Mouse (Mus musculus): ENCODE results near the gene Thap4. TPM values are rescaled to one million over a fixed set of nuclear protein-coding genes. Genes with fewer than 3 reads are reported as not detected.

The Thap4 gene
- polyA plus RNA-seq, 1 experiment from 2014 or later, result 48.2 TPM

DNA sequence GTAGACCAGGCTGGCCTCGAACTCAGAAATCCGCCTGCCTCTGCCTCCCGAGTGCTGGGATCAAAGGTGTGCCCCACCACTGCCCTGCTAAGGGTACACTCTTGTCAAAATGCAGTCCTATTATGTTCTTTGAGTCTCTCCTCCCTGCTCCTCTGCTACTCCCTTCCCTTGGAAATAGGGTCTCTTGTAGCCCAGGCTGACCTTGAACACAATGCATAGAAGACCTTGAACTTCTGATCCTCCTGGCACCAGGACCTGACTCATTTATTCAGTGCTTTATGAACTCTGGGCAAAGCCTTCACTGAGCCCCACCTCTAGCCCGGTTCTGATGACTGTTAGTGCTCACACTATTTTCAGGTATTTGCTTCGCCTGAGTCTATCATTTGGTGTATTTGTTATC, 17.0 kb downstream of the Thap4 start:
- WGBS, result 97% methylated on average over 5 of the region's 5 CpGs
- Histone ChIP-seq H3K27me3 (ENCODE audit: poor library complexity, severe bottlenecking) (no peaks in the 10 kb centered on the region), H3K36me3 (replicated peaks) (peaks cover 10% of the 10 kb centered on the region), H3K27ac (no peak overlapping the region), H3K4me3 (no peak overlapping the region), H3K4me1 (no peaks in the 10 kb centered on the region), H3K9me3 (no peaks in the 10 kb centered on the region)
- DNase-seq (ENCODE audit: extremely low spot score, low spot score), result no peak

DNA sequence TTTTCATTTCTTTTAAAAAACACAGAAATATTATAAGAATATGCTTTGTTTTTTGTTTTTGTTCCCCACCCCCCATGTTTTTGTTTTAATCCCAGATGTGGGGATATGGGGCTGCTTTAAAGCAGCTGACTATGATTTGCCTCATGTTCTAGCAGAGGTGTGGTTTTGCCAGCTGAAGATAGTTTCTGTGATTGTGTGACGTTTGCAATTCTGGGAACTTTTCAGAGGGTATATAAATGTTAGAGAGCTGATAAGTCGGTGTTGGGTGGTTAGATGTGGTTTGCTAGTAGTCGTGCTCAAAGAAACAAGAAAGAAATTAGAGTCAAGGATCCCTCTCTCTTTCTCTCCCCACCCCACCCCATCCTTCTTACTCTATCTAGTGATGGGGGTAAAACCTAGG, 18.8 kb downstream of the Thap4 start:
- WGBS, result 85% methylated on average over 3 of the region's 3 CpGs
- peaks cover 5% of the 10 kb centered on the region for H3K36me3 ChIP-seq (replicated peaks)
- no peak for DNase-seq (ENCODE audit: extremely low spot score, low spot score)

DNA sequence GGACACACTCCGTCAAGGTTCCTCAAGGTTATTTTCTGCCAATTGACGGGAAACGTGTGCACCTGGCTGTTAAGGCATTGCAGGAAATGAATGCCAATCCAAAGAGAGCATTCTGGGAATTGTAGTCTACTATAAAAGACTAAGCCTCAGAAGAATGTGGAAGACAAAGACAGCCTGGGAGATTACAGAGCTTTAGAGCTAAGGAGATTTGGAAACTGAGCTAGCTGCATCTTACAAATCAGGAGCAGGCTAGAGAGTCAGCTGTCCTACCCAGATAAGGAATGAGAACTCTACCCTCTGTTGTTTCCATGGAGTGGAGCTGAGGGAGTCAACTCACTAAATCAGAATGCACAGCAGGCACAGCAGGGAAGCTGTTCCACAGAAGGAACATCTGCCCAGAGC, 22.8 kb downstream of the Thap4 start:
- no peak for DNase-seq (ENCODE audit: extremely low spot score, low spot score)
- 4% methylated on average over 3 of the region's 3 CpGs for WGBS
- H3K4me3 ChIP-seq, result no peak overlapping the region
- H3K4me1 ChIP-seq, result peaks cover 18% of the 10 kb centered on the region
- H3K27ac ChIP-seq, result peak overlapping the region; percentile 35; the same call in 1 of the 2 replicates
- H3K27me3 ChIP-seq (ENCODE audit: poor library complexity, severe bottlenecking), result no peaks in the 10 kb centered on the region
- no peaks in the 10 kb centered on the region for H3K9me3 ChIP-seq
- peaks cover 5% of the 10 kb centered on the region for H3K36me3 ChIP-seq (replicated peaks)

More for the DNA sequence above, 18.8 kb downstream of the Thap4 start:
- H3K27ac ChIP-seq, result no peak overlapping the region
- H3K9me3 ChIP-seq, result no peaks in the 10 kb centered on the region
- H3K4me1 ChIP-seq, result peaks cover 18% of the 10 kb centered on the region
- no peaks in the 10 kb centered on the region for H3K27me3 ChIP-seq (ENCODE audit: poor library complexity, severe bottlenecking)
- no peak overlapping the region for H3K4me3 ChIP-seq

DNA sequence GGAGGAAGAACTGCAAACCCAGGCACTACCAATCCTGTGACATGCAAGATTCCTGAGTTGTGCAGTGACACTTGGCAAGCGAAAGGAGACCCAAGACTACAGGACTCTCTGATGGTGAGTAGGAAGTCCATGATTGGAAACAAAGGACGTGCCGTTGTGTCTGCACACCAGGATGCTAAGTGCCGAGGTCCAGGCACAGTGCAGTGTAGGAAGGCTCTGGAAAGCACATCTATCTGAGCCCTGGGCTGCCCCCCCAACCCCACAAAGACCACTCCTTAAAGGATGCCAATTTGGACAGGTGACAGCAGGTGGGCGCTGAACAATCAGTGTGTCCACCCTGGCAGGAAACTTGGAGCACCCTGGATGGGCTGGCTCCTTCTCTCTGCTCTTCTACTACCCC, 23.6 kb downstream of the Thap4 start:
- H3K27me3 ChIP-seq (ENCODE audit: poor library complexity, severe bottlenecking), result no peaks in the 10 kb centered on the region
- no peak for DNase-seq (ENCODE audit: extremely low spot score, low spot score)
- no peak overlapping the region for H3K4me3 ChIP-seq
- no peak overlapping the region for H3K27ac ChIP-seq
- H3K9me3 ChIP-seq, result no peaks in the 10 kb centered on the region
- H3K36me3 ChIP-seq (replicated peaks), result peaks cover 5% of the 10 kb centered on the region
- H3K4me1 ChIP-seq, result peaks cover 18% of the 10 kb centered on the region
- WGBS, result 93% methylated on average over 5 of the region's 5 CpGs

DNA sequence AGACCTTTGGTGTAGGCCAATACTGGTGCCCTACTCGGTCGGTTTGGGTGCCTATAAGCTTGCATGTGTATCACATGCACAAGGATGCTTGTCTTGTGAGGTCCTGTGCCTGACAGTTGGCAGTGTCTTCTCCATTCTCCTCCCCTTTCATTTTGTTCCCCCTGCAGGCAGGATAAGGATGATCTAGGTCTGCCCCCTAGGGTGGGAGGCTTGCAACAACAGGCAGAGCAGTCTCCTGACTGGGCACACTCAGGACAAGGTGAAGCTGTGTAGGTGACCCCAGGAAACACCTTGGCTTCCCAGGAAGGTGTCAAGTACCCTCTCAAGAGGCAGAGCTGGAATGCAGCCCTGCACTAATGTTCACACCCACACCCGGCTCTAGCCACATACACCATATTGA, 27.7 kb downstream of the Thap4 start:
- WGBS, result 71% methylated on average over 3 of the region's 3 CpGs

DNA sequence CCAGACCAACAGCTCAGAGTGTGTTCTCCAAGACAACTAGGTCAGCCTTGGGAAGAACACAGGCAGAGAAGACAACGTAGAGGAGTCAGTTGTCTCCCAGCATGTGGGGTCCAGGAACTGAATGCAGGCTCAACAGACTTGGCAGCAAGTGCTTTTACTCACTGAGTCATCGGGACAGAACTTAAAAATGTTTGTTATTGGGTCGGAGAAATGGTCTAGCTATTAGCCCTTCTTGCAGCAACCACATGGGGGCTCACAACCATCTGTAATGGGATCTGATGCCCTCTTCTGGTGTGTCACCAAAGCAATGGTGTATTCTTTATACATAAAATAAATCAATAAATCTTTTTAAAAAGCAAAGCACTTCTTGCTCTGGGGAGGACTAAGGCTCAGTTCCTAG, 28.5 kb downstream of the Thap4 start:
- 96% methylated on average over 3 of the region's 3 CpGs for WGBS
- no peak for DNase-seq (ENCODE audit: extremely low spot score, low spot score)
- Histone ChIP-seq H3K4me3 (no peak overlapping the region), H3K4me1 (peaks cover 2% of the 10 kb centered on the region), H3K36me3 (replicated peaks) (peaks cover 26% of the 10 kb centered on the region), H3K27ac (no peak overlapping the region), H3K9me3 (no peaks in the 10 kb centered on the region), H3K27me3 (ENCODE audit: poor library complexity, severe bottlenecking) (no peaks in the 10 kb centered on the region)

More for the DNA sequence above, 27.7 kb downstream of the Thap4 start:
- Histone ChIP-seq H3K4me1 (peaks cover 11% of the 10 kb centered on the region), H3K9me3 (no peaks in the 10 kb centered on the region), H3K27me3 (ENCODE audit: poor library complexity, severe bottlenecking) (no peaks in the 10 kb centered on the region), H3K36me3 (replicated peaks) (peaks cover 26% of the 10 kb centered on the region), H3K27ac (no peak overlapping the region), H3K4me3 (no peak overlapping the region)
- peak; percentile 26 for DNase-seq (ENCODE audit: extremely low spot score, low spot score)

DNA sequence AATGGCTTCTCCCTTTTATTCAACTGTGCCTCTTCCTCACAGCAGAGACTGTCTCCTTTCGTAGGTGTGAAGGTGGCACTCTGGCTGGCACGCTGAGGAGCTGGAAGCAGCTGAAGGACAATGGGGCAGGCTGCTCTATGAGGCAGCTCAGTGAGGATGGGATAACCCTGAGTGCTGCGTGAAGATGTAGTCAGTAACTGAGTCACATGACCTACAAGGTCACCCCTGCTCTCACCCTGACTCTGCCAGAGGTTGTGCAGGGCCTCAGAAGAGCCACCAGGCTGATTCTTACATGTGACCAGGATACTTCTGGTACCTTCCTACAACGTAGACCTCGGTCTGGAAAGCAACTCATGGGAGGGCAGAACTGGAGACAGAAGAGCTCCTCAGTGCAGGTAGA, 29.0 kb downstream of the Thap4 start:
- 86% methylated on average over 5 of the region's 5 CpGs for WGBS
- DNase-seq (ENCODE audit: extremely low spot score, low spot score), result no peak
- Histone ChIP-seq H3K27me3 (ENCODE audit: poor library complexity, severe bottlenecking) (no peaks in the 10 kb centered on the region), H3K4me1 (no peaks in the 10 kb centered on the region), H3K27ac (no peak overlapping the region), H3K36me3 (replicated peaks) (peaks cover 27% of the 10 kb centered on the region), H3K9me3 (no peaks in the 10 kb centered on the region), H3K4me3 (no peak overlapping the region)

DNA sequence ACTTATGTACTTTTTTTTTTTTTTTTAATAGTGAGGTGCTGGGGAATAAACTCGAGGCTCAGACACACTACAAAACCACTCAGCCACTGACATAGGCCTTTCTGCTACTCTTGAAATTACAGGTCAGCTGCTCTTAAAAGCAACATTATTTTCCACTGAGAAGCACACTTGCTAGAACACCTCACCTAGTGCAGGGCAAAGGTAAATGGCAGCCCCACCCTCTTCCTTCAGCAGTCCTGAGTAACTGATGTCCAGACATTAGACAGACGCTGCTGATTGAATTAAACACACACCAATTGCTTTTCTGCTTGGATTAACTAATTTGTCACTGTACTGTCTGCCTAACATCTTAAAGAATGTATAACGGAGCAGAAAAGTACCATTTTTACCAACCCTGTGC, 30.0 kb downstream of the Thap4 start:
- no peaks in the 10 kb centered on the region for H3K9me3 ChIP-seq
- no peaks in the 10 kb centered on the region for H3K27me3 ChIP-seq (ENCODE audit: poor library complexity, severe bottlenecking)
- H3K4me3 ChIP-seq, result no peak overlapping the region
- H3K4me1 ChIP-seq, result no peaks in the 10 kb centered on the region
- WGBS, result 85% methylated on average over 3 of the region's 3 CpGs
- no peak for DNase-seq (ENCODE audit: extremely low spot score, low spot score)
- H3K27ac ChIP-seq, result no peak overlapping the region
- H3K36me3 ChIP-seq (replicated peaks), result peaks cover 29% of the 10 kb centered on the region

DNA sequence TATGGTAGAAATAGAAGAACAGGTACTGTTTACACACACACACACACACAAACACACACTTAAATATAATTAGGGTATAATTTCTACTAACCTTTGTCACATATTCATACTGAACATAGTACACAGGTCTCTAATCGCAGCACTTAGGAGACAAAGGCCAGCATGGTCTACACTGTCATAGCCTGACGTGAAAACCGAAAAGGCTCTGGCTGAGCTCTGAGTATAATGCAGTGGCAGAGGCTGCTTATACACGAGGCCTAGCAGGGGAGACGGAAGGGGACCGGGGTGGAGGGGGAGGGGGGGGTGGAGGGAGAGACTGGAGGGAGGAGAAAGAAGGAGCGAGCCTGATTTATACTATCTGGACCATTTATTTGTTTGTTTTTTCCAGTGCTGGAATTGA, 33.1 kb downstream of the Thap4 start:
- H3K36me3 ChIP-seq (replicated peaks), result peaks cover 32% of the 10 kb centered on the region
- no peak overlapping the region for H3K27ac ChIP-seq
- no peak overlapping the region for H3K4me3 ChIP-seq
- no peaks in the 10 kb centered on the region for H3K9me3 ChIP-seq
- H3K4me1 ChIP-seq, result no peaks in the 10 kb centered on the region
- WGBS, result 75% methylated on average over 7 of the region's 7 CpGs
- no peaks in the 10 kb centered on the region for H3K27me3 ChIP-seq (ENCODE audit: poor library complexity, severe bottlenecking)
- no peak for DNase-seq (ENCODE audit: extremely low spot score, low spot score)

DNA sequence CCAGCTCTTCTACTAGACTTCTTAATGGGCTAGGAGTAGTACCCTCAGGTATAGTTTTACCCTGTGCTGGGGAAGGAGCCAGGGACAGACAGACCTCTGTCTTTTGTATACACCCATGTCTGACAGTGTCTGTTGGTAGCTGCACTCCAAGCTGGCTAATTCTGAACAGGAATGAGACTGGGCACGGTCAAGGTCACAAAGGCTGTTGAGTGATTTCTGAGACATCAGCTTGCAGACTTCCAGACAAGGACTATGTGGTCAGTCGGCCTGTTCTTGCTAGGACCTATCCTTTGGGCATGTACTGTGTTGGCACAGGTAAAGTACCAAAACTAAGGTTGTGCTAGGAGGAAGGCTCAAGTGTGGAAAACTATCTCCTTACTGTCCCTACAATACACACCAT, 38.5 kb downstream of the Thap4 start:
- H3K4me3 ChIP-seq, result no peak overlapping the region
- no peaks in the 10 kb centered on the region for H3K27me3 ChIP-seq (ENCODE audit: poor library complexity, severe bottlenecking)
- peaks cover 44% of the 10 kb centered on the region for H3K36me3 ChIP-seq (replicated peaks)
- no peak overlapping the region for H3K27ac ChIP-seq
- H3K4me1 ChIP-seq, result no peaks in the 10 kb centered on the region
- WGBS, result 91% methylated on average over 2 of the region's 2 CpGs
- DNase-seq (ENCODE audit: extremely low spot score, low spot score), result no peak
- H3K9me3 ChIP-seq, result no peaks in the 10 kb centered on the region

DNA sequence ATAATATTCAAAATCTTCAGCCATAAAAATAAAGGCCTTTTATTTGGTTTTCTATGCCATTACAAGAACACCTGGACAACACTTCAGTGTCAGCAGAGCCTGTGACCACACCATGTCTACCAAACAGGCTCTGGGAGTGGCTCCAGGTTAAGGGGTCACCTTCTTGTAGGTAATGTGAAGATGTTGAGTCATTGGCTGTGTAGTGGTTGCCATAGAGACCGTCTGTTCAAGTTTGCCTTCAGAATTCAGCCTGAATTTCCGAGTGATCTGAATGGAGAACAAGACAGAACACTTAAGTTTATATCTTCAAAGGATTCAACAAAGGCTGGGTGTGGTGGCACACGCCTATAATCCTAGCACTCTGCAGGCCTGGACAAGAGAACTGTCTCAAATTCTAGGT, 49.3 kb downstream of the Thap4 start:
- Histone ChIP-seq H3K9me3 (no peaks in the 10 kb centered on the region), H3K27me3 (ENCODE audit: poor library complexity, severe bottlenecking) (no peaks in the 10 kb centered on the region), H3K27ac (no peak overlapping the region), H3K4me1 (no peaks in the 10 kb centered on the region), H3K4me3 (no peak overlapping the region), H3K36me3 (replicated peaks) (peaks cover 27% of the 10 kb centered on the region)
- DNase-seq (ENCODE audit: extremely low spot score, low spot score), result no peak
- 82% methylated on average over 3 of the region's 3 CpGs for WGBS

DNA sequence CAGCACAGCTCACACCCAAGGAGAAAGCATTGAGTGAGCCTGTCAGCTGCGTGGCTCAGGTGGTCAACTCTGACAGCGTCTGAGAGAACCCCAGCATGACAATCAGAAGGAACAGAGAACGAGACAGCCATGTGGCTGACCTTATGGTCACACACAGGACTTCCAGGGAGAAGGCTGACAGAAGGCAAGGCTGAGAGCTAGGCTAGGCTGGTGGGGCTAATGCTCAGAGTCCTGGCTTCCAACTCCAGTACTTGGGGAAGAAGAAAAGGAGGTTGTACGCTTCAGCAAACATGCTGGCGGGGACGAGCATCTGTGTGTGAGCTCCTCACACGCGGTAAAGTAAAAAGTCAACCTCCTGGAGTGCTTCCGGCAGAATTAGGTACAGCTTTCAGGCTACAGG, 50.3 kb downstream of the Thap4 start:
- H3K27ac ChIP-seq, result no peak overlapping the region
- H3K9me3 ChIP-seq, result no peaks in the 10 kb centered on the region
- DNase-seq (ENCODE audit: extremely low spot score, low spot score), result no peak
- WGBS, result 86% methylated on average over 9 of the region's 9 CpGs
- H3K4me1 ChIP-seq, result no peaks in the 10 kb centered on the region
- H3K4me3 ChIP-seq, result no peak overlapping the region
- H3K36me3 ChIP-seq (replicated peaks), result peaks cover 27% of the 10 kb centered on the region
- no peaks in the 10 kb centered on the region for H3K27me3 ChIP-seq (ENCODE audit: poor library complexity, severe bottlenecking)

DNA sequence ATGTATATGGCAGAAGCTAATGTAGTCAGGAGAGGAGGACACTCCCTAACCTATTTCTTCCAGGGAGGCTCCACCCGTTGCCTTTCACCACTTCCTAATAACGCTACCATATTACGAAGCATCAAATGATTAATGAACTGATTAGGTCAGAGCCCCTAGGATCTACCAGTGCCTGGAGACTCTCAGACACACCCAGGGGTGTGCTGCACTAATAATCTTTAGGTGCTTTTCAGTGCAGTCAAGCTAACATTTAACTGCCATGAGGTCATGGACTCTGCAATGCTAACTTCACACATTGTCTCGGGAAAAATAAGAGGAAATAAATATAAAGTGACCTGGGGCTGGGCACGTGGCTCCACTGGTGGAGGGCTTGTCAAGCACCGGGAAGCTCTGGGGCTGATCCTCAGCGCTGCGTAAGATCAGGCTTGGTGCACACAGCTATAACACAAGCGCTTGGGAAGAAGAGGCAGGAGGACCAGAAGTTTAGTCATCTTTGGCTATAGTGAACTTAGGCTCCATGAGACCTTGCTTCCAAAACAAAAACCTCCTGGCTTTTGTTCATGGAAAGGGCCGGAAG, 51.1 kb downstream of the Thap4 start:
- Histone ChIP-seq H3K4me3 (no peak overlapping the region), H3K27ac (no peak overlapping the region), H3K27me3 (ENCODE audit: poor library complexity, severe bottlenecking) (no peaks in the 10 kb centered on the region), H3K36me3 (replicated peaks) (peaks cover 26% of the 10 kb centered on the region), H3K4me1 (no peaks in the 10 kb centered on the region), H3K9me3 (no peaks in the 10 kb centered on the region)
- no peak for DNase-seq (ENCODE audit: extremely low spot score, low spot score)
- 95% methylated on average over 10 of the region's 10 CpGs for WGBS

DNA sequence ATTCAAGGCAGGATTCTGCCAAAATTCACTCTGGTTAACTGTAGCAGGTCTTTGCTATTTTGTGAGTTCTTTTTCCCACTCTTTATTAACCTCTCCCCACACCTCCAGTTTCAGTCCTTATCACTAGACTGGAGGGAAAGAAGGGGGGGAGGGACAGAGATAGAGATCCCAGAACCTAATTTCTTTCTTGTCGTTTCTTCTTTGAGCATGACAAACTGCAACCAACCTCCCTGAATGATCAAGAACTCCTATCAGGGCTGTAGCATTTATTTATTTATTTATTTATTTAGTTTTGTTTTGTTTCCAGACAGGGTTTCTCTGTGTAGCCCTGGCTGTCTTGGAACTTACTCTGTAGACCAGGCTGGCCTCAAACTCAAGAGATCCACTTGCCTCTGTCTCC, 52.6 kb downstream of the Thap4 start:
- no peaks in the 10 kb centered on the region for H3K9me3 ChIP-seq
- 98% methylated on average over 1 of the region's 1 CpGs for WGBS
- no peak for DNase-seq (ENCODE audit: extremely low spot score, low spot score)
- no peaks in the 10 kb centered on the region for H3K27me3 ChIP-seq (ENCODE audit: poor library complexity, severe bottlenecking)
- H3K4me1 ChIP-seq, result no peaks in the 10 kb centered on the region
- H3K36me3 ChIP-seq (replicated peaks), result peaks cover 24% of the 10 kb centered on the region
- no peak overlapping the region for H3K4me3 ChIP-seq
- H3K27ac ChIP-seq, result no peak overlapping the region

Data from forebrain, embryonic 10.5 days (tissue).